ENCODE assay signal across 7 mouse cellular contexts in the genomic region with DNA sequence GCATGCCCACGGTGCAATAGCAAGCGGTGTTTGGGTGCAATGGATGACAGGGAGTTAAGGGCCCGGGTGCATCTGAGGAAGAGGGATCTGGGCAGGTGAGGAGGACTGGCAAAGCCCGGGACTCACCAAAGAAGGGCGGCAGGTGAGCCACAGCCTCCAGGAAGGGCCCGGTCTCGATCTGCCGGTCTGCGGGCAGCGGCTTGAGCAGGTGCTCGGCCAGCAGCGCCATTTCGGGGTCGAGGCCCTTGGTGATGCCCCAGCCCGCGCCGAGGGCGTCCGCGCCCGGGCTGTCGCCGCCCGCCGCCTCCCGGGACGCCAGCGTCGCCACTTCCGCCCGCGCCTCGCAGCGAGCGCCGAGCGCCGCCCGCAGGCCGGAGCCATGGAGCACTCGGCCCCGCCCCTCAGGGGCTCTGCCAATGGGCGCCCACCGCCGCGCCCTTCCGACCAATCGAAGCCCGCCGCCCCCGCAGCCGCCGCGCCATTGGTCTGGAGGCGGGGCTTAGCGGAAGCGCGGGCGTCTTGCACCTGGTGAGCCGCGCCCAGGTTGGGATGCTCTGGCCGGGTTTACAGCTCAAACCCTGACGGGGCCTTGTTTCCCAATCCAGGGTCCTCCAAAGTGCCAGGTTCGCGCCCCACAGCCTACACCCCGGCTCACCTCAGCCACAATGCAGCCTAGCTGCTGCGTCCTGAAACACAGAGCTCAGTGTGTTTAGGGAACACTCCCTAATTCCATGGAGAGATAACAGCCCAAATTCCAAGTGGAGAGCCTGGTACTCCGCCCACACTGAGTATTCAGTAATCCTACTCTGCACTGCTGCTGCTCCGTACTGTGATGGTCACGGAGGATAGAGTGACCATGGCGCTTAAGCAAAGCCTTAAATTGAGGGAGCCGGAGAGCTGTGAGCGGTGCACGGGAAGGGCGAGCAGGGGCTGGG. TPM values are rescaled to one million over a fixed set of nuclear protein-coding genes. Genes with fewer than 3 reads are reported as not detected.
DNase-seq lines count a peak whose midpoint lies in the region; ATAC-seq and TF ChIP-seq lines count a peak whose summit lies in the region.

Gene Gltp (minus strand): TSS at position 352 of the 935 bp plus-strand sequence.

- H3K79me2 ChIP-seq in heart, adult 2 months (replicated peaks; ENCODE audit: control insufficient read depth, insufficient read depth, low read length): no peaks in the 10 kb centered on the region

- intact Hi-C loops in heart, adult 2 months (cut with DNase I): loop anchor here (2.0 kb wide), 1 partner anchor 22 kb away; no protein-coding TSS in a partner anchor

- H3K4me2 ChIP-seq in embryonic facial prominence, embryonic 13.5 days: peak within 1 kb of the TSS; percentile 88
- H3K4me2 ChIP-seq in limb, embryonic 13.5 days (replicated peaks): peak within 1 kb of the TSS; percentile 93
- peak within 1 kb of the TSS; percentile 90 for H3K4me2 ChIP-seq in midbrain, embryonic 16.5 days (ENCODE audit: low read length)

- no peaks in the 10 kb centered on the region for H3K9me3 ChIP-seq in embryonic facial prominence, embryonic 13.5 days
- no peaks in the 10 kb centered on the region for H3K9me3 ChIP-seq in limb, embryonic 13.5 days
- H3K9me3 ChIP-seq in midbrain, embryonic 16.5 days (replicated peaks; ENCODE audit: control insufficient read depth, low read length, poor library complexity, severe bottlenecking): no peaks in the 10 kb centered on the region

- peak; percentile 39; the same call in 1 of the 2 replicates for TF ChIP-seq POLR2A in heart, adult 2 months (IDR thresholded peaks at IDR 0.05; ENCODE audit: insufficient read depth, low read depth, low read length)

- no peak within 1 kb of the TSS for H3K27ac ChIP-seq in embryonic facial prominence, embryonic 13.5 days
- peak within 1 kb of the TSS; percentile 72 for H3K27ac ChIP-seq in heart, adult 2 months
- H3K27ac ChIP-seq in limb, embryonic 13.5 days: peak within 1 kb of the TSS; percentile 28; the same call in 1 of the 2 replicates
- no peak within 1 kb of the TSS for H3K27ac ChIP-seq in midbrain, embryonic 16.5 days (ENCODE audit: low read length)

- DNase-seq in adrenal gland, postnatal 36 days: peak; percentile 94 to 97
- DNase-seq in heart, adult 2 months: peak; percentile 95 to 96
- peak; percentile 90 for DNase-seq in kidney, adult 8-10 months
- peak; percentile 91 to 96 for DNase-seq in spleen, postnatal 10 days (ENCODE audit: low spot score in 2 of 2)

- peak; percentile 67 for TF ChIP-seq CTCF in heart, adult 2 months (IDR thresholded peaks at IDR 0.05)

- peaks cover 3% of the 10 kb centered on the region; the same call in 1 of the 2 replicates for H3K27me3 ChIP-seq in embryonic facial prominence, embryonic 13.5 days
- no peaks in the 10 kb centered on the region for H3K27me3 ChIP-seq in heart, adult 2 months (ENCODE audit: control insufficient read depth, insufficient read depth, low read length)
- H3K27me3 ChIP-seq in limb, embryonic 13.5 days: no peaks in the 10 kb centered on the region
- no peaks in the 10 kb centered on the region for H3K27me3 ChIP-seq in midbrain, embryonic 16.5 days (ENCODE audit: control insufficient read depth, insufficient read depth, low read depth, low read length)

- no peak for TF ChIP-seq EP300 in heart, adult 2 months (IDR thresholded peaks at IDR 0.05; ENCODE audit: insufficient read depth, low read depth, low read length)

- H3K9ac ChIP-seq in embryonic facial prominence, embryonic 13.5 days: peak within 1 kb of the TSS; percentile 85
- peak within 1 kb of the TSS; percentile 87 for H3K9ac ChIP-seq in heart, adult 2 months (ENCODE audit: low read depth, low read length)
- peak within 1 kb of the TSS; percentile 84 for H3K9ac ChIP-seq in limb, embryonic 13.5 days
- H3K9ac ChIP-seq in midbrain, embryonic 16.5 days (ENCODE audit: low read depth, low read length): peak within 1 kb of the TSS; percentile 93

- WGBS in embryonic facial prominence, embryonic 13.5 days: 3% methylated on average over 75 of the region's 75 CpGs
- WGBS in heart, adult 2 months: 4% methylated on average over 73 of the region's 75 CpGs
- WGBS in limb, embryonic 13.5 days: 5% methylated on average over 50 of the region's 75 CpGs
- 4% methylated on average over 75 of the region's 75 CpGs for WGBS in midbrain, embryonic 16.5 days

- no peaks in the 10 kb centered on the region for H3K36me3 ChIP-seq in embryonic facial prominence, embryonic 13.5 days
- H3K36me3 ChIP-seq in heart, adult 2 months (ENCODE audit: control insufficient read depth, insufficient read depth, low read length): no peaks in the 10 kb centered on the region
- H3K36me3 ChIP-seq in limb, embryonic 13.5 days: no peaks in the 10 kb centered on the region
- H3K36me3 ChIP-seq in midbrain, embryonic 16.5 days (ENCODE audit: control insufficient read depth, insufficient read depth, low read length): no peaks in the 10 kb centered on the region

- H3K4me3 ChIP-seq in embryonic facial prominence, embryonic 13.5 days: peak within 1 kb of the TSS; percentile 75
- peak within 1 kb of the TSS; percentile 92 for H3K4me3 ChIP-seq in heart, adult 2 months
- H3K4me3 ChIP-seq in limb, embryonic 13.5 days: peak within 1 kb of the TSS; percentile 76
- peak within 1 kb of the TSS; percentile 88 for H3K4me3 ChIP-seq in midbrain, embryonic 16.5 days (ENCODE audit: low read depth, low read length)

- ATAC-seq in embryonic facial prominence, embryonic 13.5 days (ENCODE audit: insufficient number of reproducible peaks, insufficient read depth, low FRiP score, low TSS enrichment, low read depth): peak; percentile 92
- peak; percentile 96 for ATAC-seq in limb, embryonic 13.5 days (ENCODE audit: low FRiP score, low read depth)
- peak; percentile 97 for ATAC-seq in midbrain, embryonic 16.5 days

- peaks cover 16% of the 10 kb centered on the region for H3K4me1 ChIP-seq in embryonic facial prominence, embryonic 13.5 days
- peaks cover 6% of the 10 kb centered on the region for H3K4me1 ChIP-seq in heart, adult 2 months (ENCODE audit: control insufficient read depth, insufficient read depth, low read length)
- H3K4me1 ChIP-seq in limb, embryonic 13.5 days: peaks cover 23% of the 10 kb centered on the region
- H3K4me1 ChIP-seq in midbrain, embryonic 16.5 days (ENCODE audit: control insufficient read depth, insufficient read depth, low read length): peaks cover 12% of the 10 kb centered on the region

RNA-seq across cellular contexts. Expression of gene Gltp, which starts in this region (rescaled TPM):
- total RNA-seq in adrenal gland, postnatal 36 days (2021): 10 to 100 TPM; 50.8 to 60.5 TPM
- polyA plus RNA-seq in embryonic facial prominence, embryonic 13.5 days (2015; fragmentation: Nextera tagmentation; extraction: Ambion mirVana): 88.4 and 94.6 TPM in 2 replicates
- total RNA-seq in heart, adult 2 months (2021): 10 to 100 TPM; 14.2 to 17.0 TPM
- 36.3 and 37.8 TPM in 2 replicates for polyA plus RNA-seq in heart, adult 2 months (2012; rRNA removed)
- 95.1 and 97.0 TPM in 2 replicates for polyA plus RNA-seq in limb, embryonic 13.5 days (2015; fragmentation: Nextera tagmentation; extraction: Ambion mirVana)
- 34.2 and 39.4 TPM in 2 replicates for polyA plus RNA-seq in midbrain, embryonic 16.5 days (2015; fragmentation: Nextera tagmentation; extraction: Ambion mirVana)

Comparison
In these comparisons a context has a peak if more than half of its experiments do, and no peak if none do; other contexts are left out.
1. H3K27ac ChIP-seq: peak in heart, adult 2 months (single experiment) and limb, embryonic 13.5 days (single experiment); none in embryonic facial prominence, embryonic 13.5 days (single experiment) and midbrain, embryonic 16.5 days (single experiment).
2. Peak in every context shown above with its lines, with median percentiles within 50 percentile points of each other: DNase-seq, ATAC-seq, H3K4me2 ChIP-seq, H3K4me3 ChIP-seq and H3K9ac ChIP-seq.